Mouse (Mus musculus) kidney, adult 8-10 months (tissue): Measurements from ENCODE around the gene Clhc1.

Experiments used
- DNase-seq, 2 experiments: peaks; one replicate each; pipeline ENCODE4 v3.0.0; 2022

Clhc1 gene

GRCm38 (mm10) chr11:29563406-29563805 is 15.7 kb downstream of the Clhc1 start:
- DNase-seq, result peak; percentile 15 to 24

GRCm38 (mm10) chr11:29571536-29571935 is 23.8 kb downstream of the Clhc1 start:
- DNase-seq, result no peak

GRCm38 (mm10) chr11:29572656-29573055 is 24.9 kb downstream of the Clhc1 start:
- no peak for DNase-seq

GRCm38 (mm10) chr11:29579610-29580009 is 31.9 kb downstream of the Clhc1 start:
- no peak for DNase-seq

GRCm38 (mm10) chr11:29595217-29595616 is 47.5 kb downstream of the Clhc1 start:
- no peak for DNase-seq

- no peak for DNase-seq
These were observed 49.4 kb downstream of the Clhc1 start for GRCm38 (mm10) chr11:29597159-29597558.

- DNase-seq, result no peak
These were observed 51.2 kb downstream of the Clhc1 start for GRCm38 (mm10) chr11:29599000-29599399.

GRCm38 (mm10) chr11:29603581-29603980 is 55.8 kb downstream of the Clhc1 start:
- DNase-seq, result no peak

GRCm38 (mm10) chr11:29607465-29607990 is 59.8 kb downstream of the Clhc1 start:
- DNase-seq, result no peak

GRCm38 (mm10) chr11:29609756-29610468 is 62.2 kb downstream of the Clhc1 start:
- no peak for DNase-seq

GRCm38 (mm10) chr11:29612007-29612406 is 64.3 kb downstream of the Clhc1 start:
- DNase-seq, result peak; percentile 10 to 13

GRCm38 (mm10) chr11:29613185-29613735 is 65.5 kb downstream of the Clhc1 start:
- DNase-seq, result no peak

GRCm38 (mm10) chr11:29614217-29614924 is 66.6 kb downstream of the Clhc1 start:
- DNase-seq, result no peak

GRCm38 (mm10) chr11:29622030-29622790 is 74.5 kb downstream of the Clhc1 start:
- DNase-seq, result no peak

GRCm38 (mm10) chr11:29623327-29623726 is 75.6 kb downstream of the Clhc1 start:
- DNase-seq, result no peak

GRCm38 (mm10) chr11:29626541-29626940 is 78.8 kb downstream of the Clhc1 start:
- DNase-seq, result no peak

GRCm38 (mm10) chr11:29627706-29628105 is 80.0 kb downstream of the Clhc1 start:
- DNase-seq, result no peak
